Mouse (Mus musculus) cortical plate, adult 2 months (tissue): ENCODE data around the gene Gk2.

Experiments used
- CTCF ChIP-seq: fragments of 200-500 bp; IDR thresholded peaks from 2 replicates; pipeline ENCODE4 v1.5.1; 2011; ENCODE audit warnings: mild to moderate bottlenecking, control low read depth, low read length; ENCODE audit not compliant: insufficient read depth; ENCODE audit errors: extremely low read depth
- POLR2A ChIP-seq: fragments of 200-500 bp; IDR thresholded peaks from 2 replicates; pipeline ENCODE4 v1.6.1; 2011; ENCODE audit warnings: mild to moderate bottlenecking, low read length, control low read depth; ENCODE audit not compliant: insufficient read depth; ENCODE audit errors: extremely low read depth

GRCm38 (mm10) chr5:97466430-97467158 lies 9.8 kb upstream of the Gk2 start:
- TF ChIP-seq CTCF (no peak), POLR2A (no peak)
